Mouse (Mus musculus) leukemia stem cell, adult 10-12 weeks (primary cell): ENCODE data around the gene Naa11. TPM values are rescaled to one million over a fixed set of nuclear protein-coding genes. Genes with fewer than 3 reads are reported as not detected.

Experiments used
- polyA plus RNA-seq: library from polyadenylated mRNA; stranded (reverse); fragments of >175 nt; gene quantifications from 2 replicates; pipeline ENCODE4 v1.2.3, GENCODE M21; 2012; ENCODE audit warnings: low replicate concordance

Gene Naa11
- polyA plus RNA-seq, result not detected in 2 replicates

DNA sequence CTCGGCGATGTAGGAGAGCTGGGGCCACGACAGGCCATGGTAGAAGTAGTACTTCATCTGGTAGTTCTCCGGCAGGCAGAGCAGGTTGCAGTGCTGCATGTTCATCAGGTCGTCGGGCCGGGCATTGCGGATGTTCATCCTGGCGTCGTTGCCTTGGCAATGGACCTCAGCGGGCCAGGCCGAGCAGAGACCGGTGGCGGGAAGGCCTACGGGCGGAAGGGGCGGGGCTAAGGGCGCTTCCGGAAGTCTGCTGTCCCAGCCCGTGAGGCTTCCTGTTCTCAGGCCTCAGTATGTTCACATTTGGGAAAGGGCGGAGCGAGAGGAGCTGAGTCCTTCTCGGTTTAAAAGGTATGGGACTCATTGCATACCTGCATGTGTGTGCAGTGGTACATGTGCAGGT lies at the start of gene Naa11:
Gene Naa11 (minus strand): TSS at position 220 of the 400 bp plus-strand sequence.

Other genes starting within 250 kb of the Naa11 start
- gene Gk2, start 64.6 kb upstream of the Naa11 start, polyA plus RNA-seq, result not detected in 2 replicates